Mouse (Mus musculus) thymus, postnatal 25 days (tissue): ENCODE results near the gene Pik3r4.
"Not testable (repeated sequence)": the region's sequence is repeated elsewhere in the genome, so short reads cannot be mapped to it uniquely, and the experiment has no call there.

ENCODE experiments used
- DNase-seq: peaks from one replicate; pipeline ENCODE4 v3.0.0; 2022

The Pik3r4 gene

DNA sequence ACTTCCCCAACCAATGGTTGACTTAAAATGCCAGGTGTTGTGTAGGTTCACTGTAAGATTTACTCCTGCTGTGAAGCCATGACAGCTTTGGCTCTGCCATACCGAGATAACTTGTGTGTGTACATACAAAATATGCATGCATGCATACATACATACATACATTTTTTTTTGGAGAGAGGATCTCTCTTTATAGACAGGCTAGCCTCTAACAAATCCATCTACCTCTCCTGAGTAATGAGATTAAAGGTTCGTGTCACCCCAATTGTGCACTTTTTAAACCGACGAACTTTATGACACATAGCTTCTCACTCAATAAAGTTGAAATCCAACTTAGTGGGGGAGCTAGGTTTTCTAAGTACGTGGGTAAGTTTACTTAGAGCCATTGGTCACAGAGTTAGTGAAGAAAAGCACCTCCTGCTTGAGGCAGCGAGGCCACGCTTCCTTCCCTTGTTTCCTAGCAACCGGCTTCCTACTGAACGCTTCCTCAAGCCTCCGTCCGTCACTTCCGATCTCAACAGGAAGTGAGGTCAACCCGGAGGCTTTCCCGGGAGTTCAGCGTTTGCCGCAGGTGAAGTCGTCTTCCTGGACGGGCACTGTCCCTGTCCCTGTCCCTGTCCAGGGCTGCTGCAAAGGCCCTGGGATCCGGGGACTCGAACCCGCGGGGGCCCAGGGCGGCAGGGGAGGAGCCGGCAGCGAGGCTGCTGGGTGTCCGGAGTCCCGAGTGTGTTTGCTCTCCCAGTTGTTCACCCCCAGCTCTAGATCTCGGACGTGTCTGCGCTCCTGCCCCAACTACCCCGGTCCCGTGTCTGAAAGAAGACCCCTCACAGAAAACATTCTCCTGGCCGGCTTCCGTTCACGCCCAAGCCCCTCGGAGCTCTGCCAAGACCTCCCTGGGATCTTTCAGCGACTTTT lies at the start of gene Pik3r4:
TSS of gene Pik3r4 (plus strand) at position 519 of the 912 bp plus-strand sequence.
- peak; percentile 83 for DNase-seq

GRCm38 (mm10) chr9:105598906-105599305 lies 43.9 kb upstream of the Pik3r4 start:
- no peak for DNase-seq

DNA sequence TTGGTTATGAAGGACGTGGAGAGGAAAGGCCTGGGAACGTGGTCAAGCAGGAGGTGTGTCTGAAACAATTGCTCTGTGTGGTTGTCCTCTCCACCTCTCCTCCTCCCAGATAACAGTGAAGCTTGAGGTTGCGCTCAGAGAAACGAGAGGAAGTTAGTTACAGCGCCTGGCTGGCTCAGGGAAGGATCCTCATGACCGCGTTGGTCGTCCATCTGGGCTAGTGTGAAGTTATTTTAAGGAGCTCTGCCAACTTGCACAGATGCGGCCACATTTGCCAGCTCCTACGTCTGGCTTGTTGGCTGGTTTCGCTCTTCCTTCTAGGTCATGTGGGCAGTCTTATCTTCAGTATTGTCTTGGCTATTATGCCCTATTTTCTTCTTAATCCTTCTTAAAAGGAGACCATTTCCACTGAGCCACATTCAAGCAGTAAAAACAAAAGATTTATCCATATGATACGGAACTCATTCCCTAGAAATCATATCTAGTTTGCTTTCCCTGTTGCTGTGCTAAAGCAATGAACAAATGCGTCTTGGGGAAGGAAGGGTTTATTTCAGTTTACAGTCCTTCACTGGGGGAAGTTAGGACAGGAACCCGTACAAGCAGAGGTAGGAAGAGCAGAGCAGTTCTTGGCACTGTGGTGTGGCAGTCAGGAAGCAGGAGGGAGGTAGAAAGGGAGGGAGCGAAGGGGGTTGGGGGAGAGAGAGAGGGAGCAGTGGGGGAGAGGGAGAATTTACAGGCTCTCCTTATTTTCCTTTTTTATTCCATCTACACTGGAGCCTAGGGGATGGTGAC lies 30.6 kb upstream of the Pik3r4 start:
- DNase-seq, result no peak

GRCm38 (mm10) chr9:105612919-105613318 lies 29.9 kb upstream of the Pik3r4 start:
- no peak for DNase-seq

DNA sequence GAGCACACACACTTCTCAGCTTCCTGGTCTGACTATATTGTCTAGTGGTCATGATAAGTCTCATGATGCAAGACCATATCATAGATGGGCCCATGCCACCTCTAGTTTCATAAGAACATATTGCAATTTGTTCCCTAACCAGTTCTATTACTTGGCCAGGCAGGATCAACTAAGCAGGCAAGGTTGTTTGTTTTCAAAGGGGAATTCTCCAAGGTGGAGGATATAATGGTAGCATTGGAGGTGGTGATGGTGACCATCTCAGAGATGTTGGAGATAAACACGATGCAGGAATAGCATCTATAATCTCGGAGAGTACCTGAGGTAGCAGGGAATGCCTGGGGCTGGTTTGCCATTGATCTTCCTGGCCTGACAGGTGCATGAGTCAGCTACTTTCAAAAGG lies 26.8 kb upstream of the Pik3r4 start:
- DNase-seq, result no peak

GRCm38 (mm10) chr9:105617274-105617673 lies 25.5 kb upstream of the Pik3r4 start:
- not testable (repeated sequence) for DNase-seq

GRCm38 (mm10) chr9:105633961-105634360 lies 8.8 kb upstream of the Pik3r4 start:
- no peak for DNase-seq

DNA sequence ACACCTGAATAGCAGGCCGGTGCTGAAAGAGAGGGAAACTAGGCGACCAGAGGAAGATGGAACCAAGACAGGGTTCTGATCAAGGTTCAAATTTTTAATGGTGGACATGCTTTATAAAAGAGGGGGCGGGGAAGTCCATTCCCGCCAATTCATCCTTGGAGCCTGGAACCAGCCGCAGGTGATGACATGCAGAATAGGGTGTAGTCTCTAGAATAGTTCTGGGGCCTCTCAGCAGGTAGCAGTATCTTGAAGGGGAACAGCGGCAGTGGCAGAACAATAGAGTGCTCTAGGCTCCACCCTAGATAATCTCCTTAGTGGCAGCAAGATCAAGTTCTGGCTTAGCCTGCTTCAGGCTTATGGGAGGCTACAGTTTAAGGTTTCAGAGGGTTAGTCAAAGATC lies 1.4 kb upstream of the Pik3r4 start:
- DNase-seq, result not testable (repeated sequence)

DNA sequence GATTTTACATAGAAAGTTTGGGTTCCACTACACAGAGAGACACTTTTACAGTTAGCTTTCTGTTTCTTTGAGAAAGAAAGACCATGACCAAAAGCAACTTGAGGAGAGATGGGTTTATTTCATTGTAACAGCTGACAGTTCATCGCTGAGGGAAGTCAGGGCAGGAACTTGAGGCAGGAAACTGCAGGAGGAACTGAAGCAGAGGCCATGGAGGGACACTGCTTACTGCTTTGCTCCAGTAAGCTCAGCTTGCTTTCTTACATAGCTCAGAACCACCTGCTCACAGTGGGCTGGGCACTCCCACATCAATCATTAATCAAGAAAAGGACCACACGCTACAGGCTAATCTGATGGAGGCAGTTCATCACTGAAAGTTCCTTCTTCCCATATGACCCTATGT lies 13.4 kb downstream of the Pik3r4 start:
- no peak for DNase-seq

DNA sequence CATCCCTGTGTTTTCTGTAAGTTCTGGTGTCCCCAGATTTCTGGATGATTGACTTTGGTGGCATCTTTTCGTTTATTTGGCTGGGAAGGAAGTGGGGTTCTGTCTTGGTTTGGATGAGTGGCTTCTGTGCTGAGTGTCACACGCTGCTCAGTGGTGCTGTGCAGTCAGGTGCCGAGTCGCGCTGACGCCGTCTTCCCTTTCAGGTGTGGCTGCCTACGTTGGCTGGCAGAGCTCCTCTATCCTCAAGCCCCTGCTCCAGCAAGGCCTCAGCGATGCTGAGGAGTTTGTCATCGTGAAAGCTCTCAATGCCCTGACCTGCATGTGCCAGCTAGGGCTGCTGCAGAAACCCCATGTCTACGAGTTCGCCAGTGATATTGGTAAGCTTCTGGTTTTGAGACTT lies 15.4 kb downstream of the Pik3r4 start:
- no peak for DNase-seq

DNA sequence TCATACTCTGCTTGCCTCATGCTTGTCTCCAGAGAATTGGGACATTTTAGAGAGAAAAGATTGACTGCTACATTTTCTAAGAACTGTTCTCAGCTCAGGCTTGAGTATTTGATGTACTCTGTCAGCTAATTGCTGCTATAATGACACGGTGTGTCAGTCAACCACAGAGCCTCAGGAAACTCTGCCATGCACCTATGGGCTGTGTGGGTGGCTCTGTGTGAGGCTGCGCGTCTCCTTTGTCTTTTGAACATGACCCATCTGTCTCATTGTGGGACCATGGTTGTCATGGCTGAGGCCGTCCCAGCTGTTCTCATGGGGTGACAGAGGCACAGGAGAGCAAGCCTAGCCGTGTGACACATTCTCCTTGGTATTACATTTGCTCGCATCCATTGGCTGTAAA lies 17.1 kb downstream of the Pik3r4 start:
- DNase-seq, result peak; percentile 4

- no peak for DNase-seq
Observed at GRCm38 (mm10) chr9:105665269-105665668, 22.5 kb downstream of the Pik3r4 start.

GRCm38 (mm10) chr9:105670916-105671315 lies 28.1 kb downstream of the Pik3r4 start:
- no peak for DNase-seq

DNA sequence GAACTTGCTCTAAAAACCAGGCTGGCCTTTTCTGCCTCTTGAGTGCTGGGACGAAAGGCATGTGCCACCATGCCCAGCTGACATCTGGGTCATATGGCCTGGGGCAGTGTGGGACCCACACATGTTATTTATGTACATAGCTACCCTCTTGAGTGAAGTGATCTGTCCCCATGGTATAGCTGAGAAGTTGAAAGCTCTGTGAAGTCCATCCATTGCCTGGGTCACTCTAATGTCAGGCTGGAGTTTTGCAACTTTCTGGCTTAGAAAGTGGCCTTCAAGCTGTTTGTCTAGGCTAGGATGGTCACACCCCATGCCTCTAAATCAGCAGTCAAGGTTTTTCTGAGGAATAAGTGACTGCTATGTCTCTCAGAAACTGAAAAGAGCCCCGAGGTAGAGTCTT lies 29.3 kb downstream of the Pik3r4 start:
- DNase-seq, result no peak

DNA sequence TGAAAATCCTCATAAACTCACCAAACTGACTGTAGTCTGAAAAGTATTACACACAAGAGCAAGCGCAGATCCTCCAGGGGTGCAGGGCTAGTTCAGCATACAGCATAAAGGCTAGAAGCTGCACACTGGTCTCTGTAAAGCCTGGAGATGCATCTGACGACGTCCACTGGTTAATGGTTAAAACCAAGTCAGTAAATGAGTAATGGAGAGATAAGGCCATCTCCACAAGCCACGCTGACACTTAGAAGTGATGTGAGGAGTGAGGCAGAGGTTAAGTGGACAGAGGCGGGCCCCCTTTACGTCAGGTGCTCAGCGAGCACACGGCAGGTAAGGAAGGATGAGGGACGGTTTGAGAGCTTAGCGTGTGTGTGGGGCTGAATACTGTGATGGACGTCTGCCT lies 33.2 kb downstream of the Pik3r4 start:
- DNase-seq, result no peak

GRCm38 (mm10) chr9:105681386-105681785 lies 38.6 kb downstream of the Pik3r4 start:
- no peak for DNase-seq

- no peak for DNase-seq
Observed at GRCm38 (mm10) chr9:105684549-105685165, 41.9 kb downstream of the Pik3r4 start.

DNA sequence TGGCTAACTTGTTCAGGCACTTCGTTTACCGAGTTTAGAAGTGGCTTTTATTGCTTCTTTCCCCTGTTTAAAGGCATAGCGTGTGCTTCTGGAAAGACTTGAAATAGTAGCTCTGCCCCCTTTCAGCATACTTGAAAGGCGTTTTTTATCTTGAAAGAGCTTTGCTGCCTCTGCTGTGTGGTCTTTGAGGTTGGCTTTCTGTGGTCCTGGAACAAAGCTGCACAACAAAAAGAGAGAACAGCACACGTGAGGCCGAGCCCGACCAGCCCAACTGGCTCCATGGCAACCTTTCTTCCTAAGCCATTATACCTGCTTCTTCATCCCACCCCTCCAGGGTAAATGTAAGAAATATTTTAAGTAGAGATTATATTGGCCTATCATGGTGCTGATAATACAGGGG lies 46.7 kb downstream of the Pik3r4 start:
- peak; percentile 38 for DNase-seq

- DNase-seq, result no peak
Observed at GRCm38 (mm10) chr9:105692472-105692871, 49.7 kb downstream of the Pik3r4 start.

DNA sequence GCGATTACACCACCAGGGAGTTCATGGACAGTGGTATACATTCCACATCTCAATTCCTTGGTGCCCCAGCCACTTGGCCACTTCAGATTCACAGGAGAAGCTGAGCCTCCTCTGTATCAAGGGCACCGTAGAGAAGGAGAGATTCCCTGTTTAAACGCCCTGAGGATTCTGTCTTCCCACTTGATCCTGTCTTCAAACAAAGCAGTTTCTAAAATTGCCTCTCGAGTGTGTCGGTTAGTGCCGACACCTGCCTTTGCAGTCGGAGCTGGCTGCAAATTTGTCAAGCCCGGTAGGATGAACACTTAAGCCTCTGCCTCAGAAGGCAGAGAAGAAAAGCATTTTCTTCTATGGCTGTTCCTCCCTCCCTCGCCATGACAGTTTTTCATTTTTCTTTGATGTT lies 50.3 kb downstream of the Pik3r4 start:
- no peak for DNase-seq

GRCm38 (mm10) chr9:105693854-105694253 lies 51.1 kb downstream of the Pik3r4 start:
- peak; percentile 41 for DNase-seq

GRCm38 (mm10) chr9:105696818-105697564 lies 54.2 kb downstream of the Pik3r4 start:
- no peak for DNase-seq
